Mouse (Mus musculus) embryonic facial prominence, embryonic 15.5 days (tissue): Measurements from ENCODE around the gene Zdhhc18. TPM values are rescaled to one million over a fixed set of nuclear protein-coding genes. Genes with fewer than 3 reads are reported as not detected.

Source experiments
- ATAC-seq: fragments of 200-750 bp; cut with Nextera tagmentation; 2 replicates; pipeline ENCODE4 v1.8.0; 2017; ENCODE audit warnings: low read depth, moderate TSS enrichment; ENCODE audit not compliant: insufficient number of reproducible peaks, low FRiP score, low TSS enrichment
- H3K27ac ChIP-seq: fragments of 300-500 bp; sonication (generic); replicated peaks from 2 replicates; pipeline ENCODE4 v1.5.1; 2015; ENCODE audit warnings: mild to moderate bottlenecking, inconsistent platforms
- H3K27me3 ChIP-seq: fragments of 300-500 bp; sonication (generic); 2 replicates; pipeline ENCODE4 v1.6.1; 2015; ENCODE audit warnings: inconsistent platforms
- H3K36me3 ChIP-seq: fragments of 300-500 bp; sonication (generic); 2 replicates; pipeline ENCODE4 v1.6.1; 2015; ENCODE audit warnings: mild to moderate bottlenecking, inconsistent platforms
- H3K4me1 ChIP-seq: fragments of 300-500 bp; sonication (generic); 2 replicates; pipeline ENCODE4 v1.6.1; 2015; ENCODE audit warnings: inconsistent platforms
- H3K4me2 ChIP-seq: fragments of 300-500 bp; sonication (generic); replicated peaks from 2 replicates; pipeline ENCODE4 v1.6.1; 2015; ENCODE audit warnings: mild to moderate bottlenecking, inconsistent platforms
- H3K4me3 ChIP-seq: fragments of 300-500 bp; sonication (generic); replicated peaks from 2 replicates; pipeline ENCODE4 v1.5.1; 2015; ENCODE audit warnings: mild to moderate bottlenecking, inconsistent platforms
- H3K9ac ChIP-seq: fragments of 300-500 bp; sonication (generic); 2 replicates; pipeline ENCODE4 v1.6.1; 2015; ENCODE audit warnings: inconsistent platforms
- H3K9me3 ChIP-seq: fragments of 300-500 bp; sonication (generic); replicated peaks from 2 replicates; pipeline ENCODE4 v1.6.1; 2016; ENCODE audit warnings: inconsistent platforms
- WGBS: fragments of 180-500 bp; shearing (Covaris S2); methylation state at CpG from one replicate; pipeline ENCODE4 v1.1.7; 2015; 5-methylcytosine and 5-hydroxymethylcytosine counted together
- polyA plus RNA-seq: library from polyadenylated mRNA; unstranded; fragments of >200 nt; fragmentation: Nextera tagmentation; extraction: Ambion mirVana; gene quantifications from 2 replicates; pipeline ENCODE4 v1.2.1, GENCODE M21; 2015

The Zdhhc18 gene
- 4.6 and 5.4 TPM in 2 replicates for polyA plus RNA-seq

DNA sequence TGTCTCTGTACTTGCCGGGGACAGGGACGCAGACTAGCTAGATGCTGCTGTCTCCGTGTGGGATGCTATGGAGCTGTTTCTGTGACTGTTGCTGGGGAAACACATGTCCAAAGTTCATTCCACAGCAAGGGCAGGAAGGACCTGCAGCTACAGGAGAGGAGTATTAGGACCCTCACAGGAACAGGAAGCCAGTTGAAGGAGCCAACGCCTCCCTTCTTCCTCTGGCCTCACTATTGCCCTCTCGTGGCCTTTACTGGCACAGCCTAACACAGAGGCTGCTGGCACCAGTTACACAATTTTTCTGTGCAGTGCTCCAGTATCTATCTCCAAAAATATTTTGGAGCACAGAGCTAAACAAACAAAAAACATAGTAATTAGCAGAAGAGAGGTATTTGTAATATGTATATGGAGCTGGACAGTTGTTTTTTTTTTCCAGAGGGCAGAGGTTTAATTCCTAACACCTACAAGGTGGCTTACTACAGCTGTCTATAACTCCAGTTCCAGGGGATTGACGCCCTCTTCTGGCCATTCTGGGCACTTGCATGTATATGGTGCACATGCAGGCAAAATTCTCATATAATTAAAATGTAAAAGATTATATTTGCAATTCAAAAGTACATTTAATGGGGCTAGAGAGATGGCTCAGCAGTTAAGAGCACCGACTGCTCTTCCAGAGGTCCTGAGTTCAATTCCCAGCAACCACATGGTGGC, at the start of gene Zdhhc18:
Zdhhc18 (minus strand) TSS at position 166 of the 711 bp plus-strand sequence.
- Histone ChIP-seq H3K4me2 (peak within 1 kb of the TSS; percentile 17), H3K4me3 (peak within 1 kb of the TSS; percentile 12), H3K27me3 (no peaks in the 10 kb centered on the region), H3K27ac (peak within 1 kb of the TSS; percentile 18; the same call in 1 of the 2 replicates), H3K9me3 (no peaks in the 10 kb centered on the region), H3K4me1 (no peaks in the 10 kb centered on the region), H3K9ac (no peak within 1 kb of the TSS), H3K36me3 (no peaks in the 10 kb centered on the region)
- ATAC-seq = no peak
- 39% methylated on average over 7 of the region's 7 CpGs for WGBS

DNA sequence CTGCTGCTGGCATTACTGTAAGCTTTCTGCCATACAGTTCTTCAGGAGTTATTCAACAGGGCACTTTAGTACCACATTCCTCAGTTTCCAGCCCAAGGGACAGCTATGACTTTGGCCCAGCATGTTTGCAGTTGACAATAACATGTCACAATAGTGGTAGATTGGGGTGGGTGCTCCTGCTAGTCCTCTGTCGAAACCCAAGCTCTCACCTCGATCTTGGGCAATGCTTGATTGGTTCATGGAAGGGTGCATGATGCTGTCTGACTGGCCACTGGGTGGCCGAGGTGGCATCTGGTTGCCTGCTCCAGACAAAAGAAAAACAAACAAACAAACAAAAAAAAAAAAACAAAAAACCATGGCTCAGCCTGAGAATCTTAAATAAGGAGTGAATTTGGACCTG, 45.4 kb upstream of the Zdhhc18 start:
- no peaks in the 10 kb centered on the region for H3K27me3 ChIP-seq

DNA sequence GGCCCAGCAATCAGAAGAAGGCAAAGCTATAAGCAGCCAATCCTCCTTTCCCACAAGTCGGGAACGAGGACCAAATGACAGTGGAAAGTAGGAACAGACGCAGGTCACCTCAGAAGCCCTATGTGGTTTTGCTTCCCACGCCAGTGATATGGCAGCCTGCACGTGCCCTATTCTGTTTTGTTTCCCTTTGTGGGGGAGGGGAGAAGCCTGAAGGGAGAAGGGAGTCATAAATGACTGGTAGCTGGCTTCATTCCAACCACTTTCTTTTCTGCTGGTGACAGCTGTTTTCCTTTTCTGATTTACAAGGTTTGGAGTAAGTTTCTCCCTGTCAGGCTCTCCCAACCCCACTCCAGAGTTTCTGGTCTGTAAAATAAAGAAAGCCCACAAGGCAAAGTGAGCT, 40.3 kb upstream of the Zdhhc18 start:
- no peak for ATAC-seq

More for the DNA sequence above, 45.4 kb upstream of the Zdhhc18 start:
- no peak overlapping the region for H3K9ac ChIP-seq
- H3K4me3 ChIP-seq = no peak overlapping the region
- WGBS = 74% methylated on average over 3 of the region's 3 CpGs
- H3K36me3 ChIP-seq = peaks cover 78% of the 10 kb centered on the region
- H3K4me1 ChIP-seq = peaks cover 8% of the 10 kb centered on the region
- H3K4me2 ChIP-seq = no peak overlapping the region
- H3K9me3 ChIP-seq = no peaks in the 10 kb centered on the region
- no peak for ATAC-seq
- H3K27ac ChIP-seq = no peak overlapping the region

DNA sequence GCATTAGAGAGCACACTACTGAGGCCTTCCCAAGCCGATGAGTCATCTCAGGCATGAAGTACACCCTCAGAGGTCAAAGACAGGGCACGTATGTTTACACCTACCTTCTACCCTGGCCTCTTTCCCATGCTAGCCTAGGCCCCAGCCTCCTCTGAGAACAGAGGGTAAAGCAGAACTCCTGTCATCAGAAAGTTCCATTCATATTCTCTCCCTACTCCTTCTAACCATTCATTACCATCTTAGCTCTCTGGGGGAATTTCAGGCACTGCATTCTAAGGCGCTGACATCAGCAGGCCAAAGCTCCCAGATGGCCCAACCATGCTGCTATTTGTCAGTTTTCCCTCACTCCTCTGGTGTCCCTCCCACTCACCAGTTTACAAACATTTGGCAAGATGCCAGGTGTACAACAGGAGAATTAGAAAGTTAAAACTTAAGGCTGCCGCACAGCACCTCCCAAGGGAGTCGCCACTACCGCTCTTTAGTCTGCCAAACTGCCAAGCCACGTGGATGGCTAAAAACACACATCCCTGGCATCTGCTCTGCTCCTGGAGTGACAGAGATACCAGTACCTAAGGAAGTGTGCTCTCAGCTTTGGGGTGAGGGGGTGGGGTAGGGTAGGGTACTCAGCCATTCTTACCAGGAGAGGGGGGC, 38.6 kb upstream of the Zdhhc18 start:
- ATAC-seq = peak; percentile 56
- H3K9ac ChIP-seq = no peak overlapping the region
- H3K4me3 ChIP-seq = no peak overlapping the region
- H3K4me1 ChIP-seq = peaks cover 21% of the 10 kb centered on the region
- H3K9me3 ChIP-seq = no peaks in the 10 kb centered on the region
- WGBS = 42% methylated on average over 7 of the region's 7 CpGs
- H3K27ac ChIP-seq = no peak overlapping the region
- H3K36me3 ChIP-seq = peaks cover 100% of the 10 kb centered on the region
- H3K4me2 ChIP-seq = no peak overlapping the region
- no peaks in the 10 kb centered on the region for H3K27me3 ChIP-seq

More for the DNA sequence above, 40.3 kb upstream of the Zdhhc18 start:
- Histone ChIP-seq H3K27me3 (no peaks in the 10 kb centered on the region), H3K4me2 (no peak overlapping the region), H3K4me1 (peaks cover 21% of the 10 kb centered on the region), H3K9me3 (no peaks in the 10 kb centered on the region), H3K4me3 (no peak overlapping the region), H3K9ac (no peak overlapping the region), H3K27ac (peak overlapping the region; percentile 31), H3K36me3 (peaks cover 100% of the 10 kb centered on the region)
- WGBS = 24% methylated on average over 5 of the region's 5 CpGs

DNA sequence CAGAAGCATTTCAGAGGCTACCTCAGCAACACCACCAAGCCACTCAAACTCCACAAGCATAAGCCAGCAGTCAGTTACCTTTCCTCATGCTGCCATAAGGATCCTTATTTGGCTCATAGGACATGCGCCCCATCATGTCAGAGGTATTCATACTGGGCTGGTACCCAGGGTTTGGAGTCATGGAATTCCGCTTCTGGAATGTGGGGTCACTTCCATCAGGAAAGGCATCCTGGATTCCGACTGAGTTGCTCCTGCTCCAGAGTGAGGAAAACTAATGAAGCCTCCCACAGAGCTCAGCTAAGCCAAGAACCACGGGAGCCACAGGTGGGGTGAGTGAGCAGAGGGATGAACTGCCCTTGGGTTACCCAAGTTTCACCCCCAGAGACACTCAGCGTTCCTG, 37.2 kb upstream of the Zdhhc18 start:
- H3K27ac ChIP-seq = no peak overlapping the region
- peaks cover 21% of the 10 kb centered on the region for H3K4me1 ChIP-seq
- WGBS = 79% methylated on average over 5 of the region's 5 CpGs
- no peak overlapping the region for H3K9ac ChIP-seq
- peaks cover 100% of the 10 kb centered on the region for H3K36me3 ChIP-seq
- no peak for ATAC-seq
- no peak overlapping the region for H3K4me2 ChIP-seq
- H3K4me3 ChIP-seq = no peak overlapping the region
- no peaks in the 10 kb centered on the region for H3K9me3 ChIP-seq
- no peaks in the 10 kb centered on the region for H3K27me3 ChIP-seq

DNA sequence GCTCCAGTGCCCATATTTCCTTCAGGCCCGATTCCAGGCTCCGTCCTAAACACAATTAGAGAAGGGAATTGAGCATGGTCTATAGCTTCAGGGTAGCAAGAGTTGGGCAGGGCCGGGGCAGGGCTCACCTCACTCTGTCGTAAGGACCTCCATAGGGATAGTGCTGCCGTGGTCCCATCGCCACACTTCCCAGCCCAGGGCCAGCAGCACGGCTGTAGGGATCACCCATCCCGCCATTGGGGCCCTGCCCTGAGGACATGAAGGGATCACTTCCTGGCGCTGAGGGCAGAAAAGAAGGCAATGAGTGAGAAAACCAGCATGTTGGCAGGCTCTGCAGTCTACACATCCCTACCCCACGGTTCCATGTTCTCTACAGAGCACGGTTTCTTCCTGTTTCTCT, 36.6 kb upstream of the Zdhhc18 start:
- Histone ChIP-seq H3K27me3 (no peaks in the 10 kb centered on the region), H3K9me3 (no peaks in the 10 kb centered on the region)
- WGBS = 89% methylated on average over 11 of the region's 11 CpGs

DNA sequence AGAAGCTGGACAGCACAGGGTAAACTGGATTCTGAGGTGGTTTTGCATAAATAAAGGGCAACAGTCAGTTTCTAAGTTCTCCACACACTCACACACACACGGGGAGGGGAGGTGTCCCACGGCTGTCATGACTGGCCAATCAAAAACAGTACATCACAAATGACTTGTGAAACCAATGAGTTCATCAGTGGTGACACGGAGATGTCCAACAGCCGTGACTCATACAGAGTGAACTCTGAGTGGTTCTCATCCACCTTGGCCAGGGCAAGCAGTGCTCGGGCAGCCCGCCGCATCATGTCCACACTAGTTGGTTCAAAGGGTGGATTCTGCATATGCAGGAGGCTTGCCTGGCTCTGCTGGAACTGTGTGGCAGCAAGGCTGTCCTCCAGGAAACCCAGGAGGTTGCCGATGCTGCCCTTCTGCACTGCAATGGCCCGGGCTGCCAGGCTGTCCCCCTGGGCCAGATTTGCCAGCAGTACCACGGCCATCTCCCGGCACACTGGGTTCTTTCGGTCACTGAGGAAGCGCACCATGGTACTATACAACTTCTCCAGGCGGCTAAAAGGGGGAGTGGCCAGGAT, 30.3 kb upstream of the Zdhhc18 start:
- H3K4me3 ChIP-seq = no peak overlapping the region
- H3K4me2 ChIP-seq = no peak overlapping the region
- H3K27me3 ChIP-seq = no peaks in the 10 kb centered on the region
- ATAC-seq = no peak
- H3K9me3 ChIP-seq = no peaks in the 10 kb centered on the region
- H3K9ac ChIP-seq = no peak overlapping the region
- peaks cover 16% of the 10 kb centered on the region for H3K4me1 ChIP-seq
- H3K27ac ChIP-seq = no peak overlapping the region
- H3K36me3 ChIP-seq = peaks cover 64% of the 10 kb centered on the region
- 83% methylated on average over 14 of the region's 14 CpGs for WGBS

More for the DNA sequence above, 36.6 kb upstream of the Zdhhc18 start:
- no peak overlapping the region for H3K27ac ChIP-seq
- ATAC-seq = no peak
- no peak overlapping the region for H3K9ac ChIP-seq
- H3K4me3 ChIP-seq = no peak overlapping the region
- H3K4me2 ChIP-seq = no peak overlapping the region
- peaks cover 100% of the 10 kb centered on the region for H3K36me3 ChIP-seq
- H3K4me1 ChIP-seq = peaks cover 21% of the 10 kb centered on the region

DNA sequence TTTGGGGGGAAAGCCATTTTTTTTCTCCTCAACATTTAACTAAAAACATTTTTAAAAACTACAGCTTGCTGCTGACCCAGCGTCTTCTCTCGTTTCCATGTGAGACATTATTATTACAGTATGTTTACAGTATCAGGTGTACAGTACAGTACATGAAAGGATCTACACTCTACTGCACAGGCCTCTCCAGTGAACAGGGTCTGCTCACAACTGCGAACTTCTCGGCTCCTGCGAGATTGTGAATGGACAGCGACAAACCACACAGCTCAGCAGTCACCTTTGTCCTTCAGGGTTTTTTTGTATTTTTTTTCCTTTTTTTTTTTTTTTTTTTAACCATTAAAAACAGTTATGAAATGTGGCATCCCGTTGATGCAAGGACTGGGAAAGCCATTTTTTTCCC, 29.7 kb upstream of the Zdhhc18 start:
- Histone ChIP-seq H3K4me2 (no peak overlapping the region), H3K9ac (no peak overlapping the region), H3K36me3 (peaks cover 58% of the 10 kb centered on the region), H3K9me3 (no peaks in the 10 kb centered on the region), H3K4me3 (no peak overlapping the region), H3K4me1 (peaks cover 19% of the 10 kb centered on the region), H3K27me3 (no peaks in the 10 kb centered on the region), H3K27ac (no peak overlapping the region)
- no peak for ATAC-seq
- WGBS = 79% methylated on average over 7 of the region's 7 CpGs

DNA sequence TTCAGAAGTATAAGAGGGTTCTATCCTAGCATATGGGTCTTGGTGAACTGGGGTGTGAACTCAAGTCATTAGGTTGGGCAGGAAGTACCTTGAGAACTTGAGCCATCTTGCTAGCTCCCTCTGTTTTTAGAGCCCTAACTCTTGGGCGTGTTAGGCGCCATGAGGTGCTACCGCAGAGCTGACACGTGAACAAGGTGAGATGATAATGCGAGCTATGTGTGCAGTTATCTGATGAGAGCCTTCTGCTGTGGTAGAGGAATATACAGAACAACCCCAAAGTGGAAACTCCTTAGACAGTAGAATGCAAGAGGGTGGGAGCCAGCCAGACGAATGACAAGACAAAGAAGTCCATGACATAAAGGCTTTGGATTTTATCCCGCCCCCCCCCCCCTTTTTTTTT, 27.3 kb upstream of the Zdhhc18 start:
- ATAC-seq = no peak
- 76% methylated on average over 7 of the region's 7 CpGs for WGBS

DNA sequence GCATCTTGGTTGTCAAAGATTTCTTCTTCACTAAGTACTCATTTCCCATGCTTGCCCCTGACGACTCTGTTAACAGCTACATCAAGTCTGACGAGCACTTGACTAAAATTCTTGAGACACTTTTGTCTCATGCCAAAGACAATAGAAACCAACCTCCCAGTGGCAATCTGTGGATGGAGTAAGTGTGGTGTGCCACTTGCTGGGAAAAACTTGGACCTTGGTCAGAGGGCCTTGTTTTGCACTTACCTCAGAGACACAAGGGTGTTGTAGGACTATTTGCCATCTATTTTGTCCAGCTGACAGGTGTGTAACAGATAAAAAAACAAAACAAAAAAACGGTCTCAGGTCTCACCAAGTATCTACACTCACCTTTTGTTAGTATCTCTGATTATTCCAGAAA, 26.2 kb upstream of the Zdhhc18 start:
- no peak overlapping the region for H3K4me2 ChIP-seq
- H3K9ac ChIP-seq = no peak overlapping the region
- H3K9me3 ChIP-seq = no peaks in the 10 kb centered on the region
- WGBS = 36% methylated on average over 3 of the region's 3 CpGs
- ATAC-seq = no peak
- no peak overlapping the region for H3K4me3 ChIP-seq
- peak overlapping the region; percentile 40 for H3K27ac ChIP-seq
- H3K36me3 ChIP-seq = peaks cover 23% of the 10 kb centered on the region
- no peaks in the 10 kb centered on the region for H3K27me3 ChIP-seq
- peaks cover 36% of the 10 kb centered on the region for H3K4me1 ChIP-seq

More for the DNA sequence above, 27.3 kb upstream of the Zdhhc18 start:
- Histone ChIP-seq H3K9ac (no peak overlapping the region), H3K4me1 (peaks cover 36% of the 10 kb centered on the region), H3K36me3 (peaks cover 34% of the 10 kb centered on the region), H3K9me3 (no peaks in the 10 kb centered on the region), H3K4me2 (no peak overlapping the region), H3K4me3 (no peak overlapping the region), H3K27me3 (no peaks in the 10 kb centered on the region), H3K27ac (no peak overlapping the region)

DNA sequence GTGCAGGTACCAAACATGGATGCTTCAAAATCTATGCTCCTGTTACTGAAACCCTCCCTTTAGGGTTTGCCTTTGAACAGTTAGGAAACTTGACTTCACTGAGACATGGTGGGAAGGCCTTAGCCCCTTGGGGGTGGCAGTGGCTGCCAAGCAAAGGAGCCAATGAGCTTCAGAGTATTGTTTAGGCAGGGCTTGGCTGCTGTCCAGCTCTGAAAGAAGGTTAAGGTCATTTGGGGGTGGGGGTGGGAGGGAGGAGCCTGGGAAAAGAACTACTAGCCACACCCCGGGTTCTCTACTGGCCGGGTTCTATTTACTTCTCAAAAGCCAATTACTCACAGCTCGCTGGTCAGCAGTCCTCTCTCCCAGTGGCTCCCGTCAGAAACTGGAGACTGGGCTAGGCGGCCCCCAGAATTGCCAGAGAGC, 25.7 kb upstream of the Zdhhc18 start:
- no peak for ATAC-seq

More for the DNA sequence above, 25.7 kb upstream of the Zdhhc18 start:
- H3K4me1 ChIP-seq = peaks cover 41% of the 10 kb centered on the region
- H3K9ac ChIP-seq = no peak overlapping the region
- no peaks in the 10 kb centered on the region for H3K9me3 ChIP-seq
- H3K4me3 ChIP-seq = no peak overlapping the region
- no peaks in the 10 kb centered on the region for H3K27me3 ChIP-seq
- peak overlapping the region; percentile 40 for H3K27ac ChIP-seq
- H3K4me2 ChIP-seq = no peak overlapping the region
- 10% methylated on average over 5 of the region's 5 CpGs for WGBS
- H3K36me3 ChIP-seq = peaks cover 17% of the 10 kb centered on the region
